In genomic region chr10:17485515-17485914, GRCm38 (mm10) we compare ENCODE assay signal across 15 mouse cellular contexts.
DNase-seq lines count a peak whose midpoint lies in the region; ATAC-seq and TF ChIP-seq lines count a peak whose summit lies in the region.
"Had no signal": no experiment of that assay in that cellular context is flagged by ENCODE, and none has a peak within 500 bp of the region (broad histone marks: within the 10 kb centered on the region; RNA-seq: fewer than 3 reads in every experiment).

No protein-coding gene starts in this region.

- H3K4me3 ChIP-seq in spleen, adult 2 months (ENCODE audit: extremely low read depth, insufficient read depth, insufficient read length), result no peak overlapping the region
- peak overlapping the region; percentile 13 for H3K4me3 ChIP-seq in bone marrow macrophage, adult 2 months (ENCODE audit: insufficient read depth, low read length)
- H3K4me3 ChIP-seq in liver, embryonic 16.5 days (ENCODE audit: low read depth, low read length), result no peak overlapping the region
- H3K4me3 ChIP-seq: forebrain, embryonic 10.5 days; heart, embryonic 12.5 days; lung, embryonic 15.5 days; myocyte had no signal

- H3K4me2 ChIP-seq in liver, embryonic 16.5 days (ENCODE audit: low read depth, low read length), result no peak overlapping the region
- H3K4me2 ChIP-seq: heart, embryonic 12.5 days; lung, embryonic 15.5 days; midbrain, embryonic 11.5 days had no signal

- no peaks in the 10 kb centered on the region for H3K36me3 ChIP-seq in spleen, adult 2 months (ENCODE audit: control insufficient read depth, insufficient read depth, low read length)
- H3K36me3 ChIP-seq in liver, embryonic 16.5 days (ENCODE audit: control insufficient read depth, insufficient read depth), result no peaks in the 10 kb centered on the region
- no peaks in the 10 kb centered on the region for H3K36me3 ChIP-seq in splenic B cell, adult 2 months (ENCODE audit: control insufficient read depth, insufficient read depth, low read length, poor library complexity, severe bottlenecking)
- H3K36me3 ChIP-seq: forebrain, embryonic 10.5 days; heart, embryonic 12.5 days; lung, embryonic 15.5 days had no signal

- no peak for TF ChIP-seq CTCF in spleen, adult 2 months (IDR thresholded peaks at IDR 0.05; ENCODE audit: extremely low read depth, insufficient read depth, insufficient read length, insufficient replicate concordance)
- TF ChIP-seq CTCF in bone marrow macrophage, adult 2 months (IDR thresholded peaks at IDR 0.05; ENCODE audit: low read depth, low read length), result no peak

- no peaks in the 10 kb centered on the region for H3K9me3 ChIP-seq in liver, embryonic 16.5 days (replicated peaks; ENCODE audit: control insufficient read depth, low read length)
- H3K9me3 ChIP-seq: forebrain, embryonic 10.5 days; heart, embryonic 12.5 days; lung, embryonic 15.5 days had no signal

- WGBS in spleen, adult 2 months, result 12% methylated on average over 2 of the region's 2 CpGs
- 21% methylated on average over 2 of the region's 2 CpGs for WGBS in liver, embryonic 16.5 days (ENCODE audit: insufficient replicate concordance)

- H3K27ac ChIP-seq in spleen, adult 2 months (ENCODE audit: insufficient read depth, low read length), result peak overlapping the region; percentile 7; the same call in 1 of the 2 replicates
- peak overlapping the region; percentile 75 for H3K27ac ChIP-seq in bone marrow macrophage, adult 2 months (ENCODE audit: insufficient read depth, low read depth, low read length)
- H3K27ac ChIP-seq in liver, embryonic 16.5 days (ENCODE audit: low read length), result peak overlapping the region; percentile 26
- H3K27ac ChIP-seq: forebrain, embryonic 10.5 days; lung, embryonic 15.5 days had no signal

- no peak for DNase-seq in spleen, adult 2 months (ENCODE audit: low read depth in 1 of 2, low spot score in 2 of 2)
- no peak for DNase-seq in spleen, postnatal 4 days (ENCODE audit: low spot score in 2 of 2)
- peak; percentile 44 for DNase-seq in splenic B cell, adult 2 months (ENCODE audit: low read depth, low spot score)
- DNase-seq in spleen, adult 12 weeks (ENCODE audit: low spot score), result no peak
- DNase-seq in kidney, postnatal 10 days, result no peak
- DNase-seq: cerebellum, adult 18-20 months; gastrocnemius, postnatal 25 days; heart, postnatal 4 days had no signal

- ATAC-seq in liver, embryonic 16.5 days (ENCODE audit: low read depth), result 0 out of 2 replicates have a peak, but pooled peaks have one; percentile 27

- peaks cover 4% of the 10 kb centered on the region for H3K4me1 ChIP-seq in spleen, adult 2 months (ENCODE audit: control insufficient read depth, insufficient read depth, insufficient read length)
- peaks cover 11% of the 10 kb centered on the region for H3K4me1 ChIP-seq in bone marrow macrophage, adult 2 months (ENCODE audit: control insufficient read depth, insufficient read depth, low read length)
- no peaks in the 10 kb centered on the region for H3K4me1 ChIP-seq in liver, embryonic 16.5 days (ENCODE audit: control insufficient read depth, low read depth, low read length)
- H3K4me1 ChIP-seq: lung, embryonic 15.5 days had no signal

- no peaks in the 10 kb centered on the region for H3K27me3 ChIP-seq in spleen, adult 2 months (ENCODE audit: control insufficient read depth, insufficient read depth, low read length)
- no peaks in the 10 kb centered on the region for H3K27me3 ChIP-seq in liver, embryonic 16.5 days (ENCODE audit: control insufficient read depth, insufficient read depth, low read depth, low read length)
- H3K27me3 ChIP-seq in splenic B cell, adult 2 months (ENCODE audit: control insufficient read depth, insufficient read depth, low read length, poor library complexity, severe bottlenecking), result no peaks in the 10 kb centered on the region
- H3K27me3 ChIP-seq: heart, embryonic 12.5 days; lung, embryonic 15.5 days had no signal

- H3K9ac ChIP-seq in liver, embryonic 16.5 days (ENCODE audit: low read depth, low read length), result no peak overlapping the region
- H3K9ac ChIP-seq: heart, embryonic 12.5 days; lung, embryonic 15.5 days had no signal

- no peak for TF ChIP-seq POLR2A in spleen, adult 2 months (IDR thresholded peaks at IDR 0.05; ENCODE audit: low read depth, low read length)
- no peak for TF ChIP-seq POLR2A in bone marrow macrophage, adult 2 months (IDR thresholded peaks at IDR 0.05; ENCODE audit: borderline replicate concordance, low read depth, low read length)

Comparison
In these comparisons a context has a peak if more than half of its experiments do, and no peak if none do; other contexts are left out.
1. H3K27ac ChIP-seq: peak in every context shown above with its lines; median percentile 75 in bone marrow macrophage, adult 2 months; 26 in liver, embryonic 16.5 days; 7 in spleen, adult 2 months.